Mouse (Mus musculus) small intestine, adult 2 months (tissue): Measurements from ENCODE around the gene Cxcl9.

Experiments
- CTCF ChIP-seq: fragments of 200-500 bp; IDR thresholded peaks from 2 replicates; pipeline ENCODE4 v1.5.1; 2012; ENCODE audit warnings: low read depth, mild to moderate bottlenecking, control low read depth, inconsistent platforms, low read length, moderate library complexity, mixed read lengths; ENCODE audit not compliant: insufficient replicate concordance, insufficient read length; ENCODE audit errors: extremely low read depth
- POLR2A ChIP-seq: fragments of 200-500 bp; IDR thresholded peaks from 2 replicates; pipeline ENCODE4 v1.6.1; 2012; ENCODE audit warnings: low read depth, mild to moderate bottlenecking, control low read depth, inconsistent platforms, low read length, moderate library complexity

- TF ChIP-seq POLR2A = no peak
- TF ChIP-seq CTCF = no peak
Measured at GRCm38 (mm10) chr5:92372605-92373004, 44.7 kb upstream of the Cxcl9 start.
